Mouse (Mus musculus): ENCODE results near the gene Gatad1. TPM values are rescaled to one million over a fixed set of nuclear protein-coding genes. Genes with fewer than 3 reads are reported as not detected.

The Gatad1 gene
- polyA plus RNA-seq, 1 experiment from 2014 or later = 59.3 TPM

DNA sequence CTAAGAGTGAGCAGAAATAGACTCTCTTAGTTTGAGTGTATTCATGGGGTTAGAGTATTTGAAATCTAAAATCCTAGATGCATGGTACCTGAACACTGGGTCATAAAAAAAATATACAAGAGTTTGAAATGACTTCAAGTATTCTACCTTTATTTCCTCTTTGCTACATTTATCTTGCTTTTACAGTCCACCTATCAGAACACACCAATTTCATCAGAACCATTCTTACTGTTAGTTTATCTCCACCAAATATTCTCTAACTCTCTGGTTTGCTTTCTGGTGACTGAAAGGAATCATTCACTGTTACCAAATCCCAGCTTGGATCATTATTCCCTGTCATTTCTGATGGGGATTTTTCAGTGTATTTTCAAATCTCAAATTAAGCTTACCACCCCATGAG lies 59.8 kb downstream of the Gatad1 start:
- no peaks in the 10 kb centered on the region for H3K9me3 ChIP-seq
- no peak overlapping the region for H3K9ac ChIP-seq
- H3K4me3 ChIP-seq (replicated peaks) = peak overlapping the region; percentile 90; the same call in 1 of the 2 replicates
- H3K27me3 ChIP-seq (replicated peaks) = no peaks in the 10 kb centered on the region
- H3K4me1 ChIP-seq = peaks cover 12% of the 10 kb centered on the region
- H3K4me2 ChIP-seq = peak overlapping the region; percentile 81
- no peaks in the 10 kb centered on the region for H3K36me3 ChIP-seq
- ATAC-seq (ENCODE audit: insufficient read depth, low FRiP score, low read depth) = no peak
- no peak overlapping the region for H3K27ac ChIP-seq

DNA sequence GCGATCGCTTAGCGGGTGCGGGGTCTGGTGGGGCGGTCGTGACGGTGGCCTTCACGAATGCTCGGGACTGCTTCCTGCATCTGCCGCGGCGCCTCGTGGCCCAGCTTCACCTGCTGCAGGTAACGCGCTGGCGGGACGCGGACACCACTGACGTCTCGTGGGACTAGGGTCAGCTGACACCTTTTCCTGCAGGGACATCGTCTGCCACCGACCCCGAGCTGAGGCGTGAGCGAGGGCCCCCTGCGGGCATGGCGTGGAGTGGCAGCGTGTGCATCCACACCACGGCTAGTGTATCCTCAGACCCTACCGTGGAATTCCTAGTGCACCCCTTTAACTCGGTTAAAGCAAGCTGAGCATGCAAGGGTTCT lies 60.6 kb downstream of the Gatad1 start, which contains the start of gene Rbm48:
Gene Rbm48, minus strand, starts transcription at position 187 of the 368 bp plus-strand sequence.
- Histone ChIP-seq H3K27me3 (replicated peaks) (no peaks in the 10 kb centered on the region), H3K36me3 (peaks cover under 1% of the 10 kb centered on the region; the same call in 1 of the 2 replicates)
- under 1% methylated on average over 31 of the region's 31 CpGs for WGBS

GRCm38 (mm10) chr5:3595693-3596398 lies 61.1 kb downstream of the Gatad1 start, which contains the start of gene Pex1:
Pex1 (plus strand) TSS chr5:3596066.
- Histone ChIP-seq H3K36me3 (peaks cover 6% of the 10 kb centered on the region; the same call in 1 of the 2 replicates), H3K4me1 (peaks cover 12% of the 10 kb centered on the region), H3K9me3 (no peaks in the 10 kb centered on the region), H3K27me3 (replicated peaks) (no peaks in the 10 kb centered on the region), H3K4me2 (peak within 1 kb of the TSS; percentile 81), H3K4me3 (replicated peaks) (peak within 1 kb of the TSS; percentile 90), H3K27ac (peak within 1 kb of the TSS; percentile 80), H3K9ac (peak within 1 kb of the TSS; percentile 76)
- WGBS = under 1% methylated on average over 50 of the region's 50 CpGs
- peak; percentile 97 for ATAC-seq (ENCODE audit: insufficient read depth, low FRiP score, low read depth)

More for the DNA sequence above, 60.6 kb downstream of the Gatad1 start, which contains the start of gene Rbm48:
- H3K27ac ChIP-seq = peak within 1 kb of the TSS; percentile 80
- peak within 1 kb of the TSS; percentile 90 for H3K4me3 ChIP-seq (replicated peaks)
- peak; percentile 75 for ATAC-seq (ENCODE audit: insufficient read depth, low FRiP score, low read depth)
- no peaks in the 10 kb centered on the region for H3K9me3 ChIP-seq
- peak within 1 kb of the TSS; percentile 81 for H3K4me2 ChIP-seq
- peak within 1 kb of the TSS; percentile 76 for H3K9ac ChIP-seq
- peaks cover 12% of the 10 kb centered on the region for H3K4me1 ChIP-seq

Small RNA genes within 50 kb of the gene (microRNA-seq; reads per million reads assigned to microRNA genes)
- gene Gm22926 (not detected), gene Gm26238 (not detected)

Other genes starting within 250 kb of the Gatad1 start
- gene Fam133b, start 113.4 kb downstream of the Gatad1 start, polyA plus RNA-seq (2015; fragmentation: Nextera tagmentation; extraction: Ambion mirVana) = 24.8 TPM in 2 replicates
- 2.4 and 2.7 TPM in 2 replicates for gene 1700109H08Rik, start 85.6 kb downstream of the Gatad1 start, polyA plus RNA-seq (2015; fragmentation: Nextera tagmentation; extraction: Ambion mirVana)
- gene Pex1, start 61.1 kb downstream of the Gatad1 start, polyA plus RNA-seq (2015; fragmentation: Nextera tagmentation; extraction: Ambion mirVana) = 12.9 and 16.3 TPM in 2 replicates
- gene Rbm48, start 60.6 kb downstream of the Gatad1 start, polyA plus RNA-seq (2015; fragmentation: Nextera tagmentation; extraction: Ambion mirVana) = 10.3 and 10.6 TPM in 2 replicates
- gene Tmbim7, start 6.0 kb downstream of the Gatad1 start, polyA plus RNA-seq (2015; fragmentation: Nextera tagmentation; extraction: Ambion mirVana) = not detected in 2 replicates
- gene Ankib1, start 145.7 kb upstream of the Gatad1 start, polyA plus RNA-seq (2015; fragmentation: Nextera tagmentation; extraction: Ambion mirVana) = 9.1 and 10.6 TPM in 2 replicates
- gene Krit1, start 146.0 kb upstream of the Gatad1 start, polyA plus RNA-seq (2015; fragmentation: Nextera tagmentation; extraction: Ambion mirVana) = 37.5 and 39.3 TPM in 2 replicates
- gene Lrrd1, start 188.0 kb upstream of the Gatad1 start, polyA plus RNA-seq (2015; fragmentation: Nextera tagmentation; extraction: Ambion mirVana) = 0.08 TPM in 1 of 2 replicates, not detected in the other
- gene Mterf1a, start 236.7 kb upstream of the Gatad1 start, polyA plus RNA-seq (2015; fragmentation: Nextera tagmentation; extraction: Ambion mirVana) = 8.6 and 8.9 TPM in 2 replicates